Mouse (Mus musculus) stomach, postnatal 0 days (tissue): ENCODE data around the gene Sugct.

ENCODE experiments used
- CTCF ChIP-seq: IDR thresholded peaks from 2 replicates; pipeline ENCODE4 v1.5.1; 2016; ENCODE audit warnings: antibody characterized with exemption, low read depth, mild to moderate bottlenecking, moderate library complexity
- EP300 ChIP-seq: optimal IDR thresholded peaks from 2 replicates; pipeline ENCODE3; 2016; ENCODE audit warnings: antibody characterized with exemption

- TF ChIP-seq CTCF (no peak), EP300 (no peak)
Observed at GRCm38 (mm10) chr13:17701322-17701721, 6.0 kb upstream of the Sugct start.
